ENCODE assay signal across 9 mouse cellular contexts in the genomic region with DNA sequence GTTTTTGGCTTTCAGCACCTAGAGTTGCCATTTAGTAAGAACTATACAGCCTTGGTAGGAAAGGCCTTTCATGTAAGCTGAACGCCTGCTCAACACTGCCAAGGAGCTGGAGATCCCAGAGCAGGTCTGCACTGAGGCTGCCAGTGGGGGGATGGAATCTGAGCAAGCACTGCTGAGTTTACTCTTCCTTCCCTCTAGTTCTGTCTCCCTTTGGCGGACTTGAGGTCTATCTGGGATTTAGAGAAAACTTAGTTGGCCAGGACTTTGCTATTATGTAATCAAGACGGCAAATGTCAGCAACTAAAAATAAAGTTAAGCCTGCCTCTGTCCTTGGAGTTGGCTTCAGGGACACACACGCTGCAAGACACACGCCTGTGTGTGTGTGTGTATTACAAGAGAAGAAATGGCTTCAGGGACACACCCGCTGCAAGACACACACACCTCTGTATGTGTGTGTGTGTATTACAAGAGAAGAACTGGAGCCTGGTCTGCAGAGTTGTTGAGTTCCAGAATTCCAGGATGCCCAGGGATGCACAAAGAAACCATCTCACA. TPM values are rescaled to one million over a fixed set of nuclear protein-coding genes. Genes with fewer than 3 reads are reported as not detected.
DNase-seq lines count a peak whose midpoint lies in the region; ATAC-seq and TF ChIP-seq lines count a peak whose summit lies in the region.
"Had no signal": no experiment of that assay in that cellular context is flagged by ENCODE, and none has a peak within 500 bp of the region (broad histone marks: within the 10 kb centered on the region; RNA-seq: fewer than 3 reads in every experiment).

No protein-coding gene starts in this region.

- WGBS in heart, embryonic 11.5 days (ENCODE audit: insufficient replicate concordance) = 70% methylated on average over 6 of the region's 6 CpGs
- WGBS in liver, postnatal 0 days (ENCODE audit: insufficient replicate concordance) = 69% methylated on average over 6 of the region's 6 CpGs

- no peak overlapping the region for H3K9ac ChIP-seq in heart, embryonic 11.5 days (ENCODE audit: low read depth, low read length)
- H3K9ac ChIP-seq in liver, postnatal 0 days (replicated peaks) = 0 out of 2 replicates have a peak overlapping the region, but pooled peaks have one; percentile 76

- H3K4me1 ChIP-seq in heart, embryonic 11.5 days (ENCODE audit: control insufficient read depth, insufficient read depth, low read length) = peaks cover 36% of the 10 kb centered on the region
- H3K4me1 ChIP-seq in liver, postnatal 0 days (ENCODE audit: insufficient read depth) = peaks cover 33% of the 10 kb centered on the region

- peak; percentile 45 to 60 for DNase-seq in gastrocnemius, adult 8-10 months (ENCODE audit: low spot score in 2 of 2)
- DNase-seq in gastrocnemius, postnatal 4 days (ENCODE audit: low spot score in 2 of 2) = no peak
- DNase-seq in adipocyte (ENCODE audit: low spot score) = peak; percentile 88
- DNase-seq in liver, postnatal 0 days = no peak
- DNase-seq in spleen, postnatal 10 days (ENCODE audit: low spot score in 2 of 2) = no peak
- DNase-seq in cerebellum, postnatal 10 days = no peak
- no peak for DNase-seq in layer of hippocampus, postnatal 10 days (ENCODE audit: low spot score in 2 of 2)
- DNase-seq: thymus, adult 2 months had no signal

- TF ChIP-seq CTCF in liver, postnatal 0 days (IDR thresholded peaks at IDR 0.05; ENCODE audit: low read depth) = no peak

- ATAC-seq in heart, embryonic 11.5 days (replicated peaks; ENCODE audit: insufficient number of reproducible peaks, low FRiP score, low TSS enrichment) = no peak
- ATAC-seq in liver, postnatal 0 days = no peak

- peak overlapping the region; percentile 16; the same call in 1 of the 2 replicates for H3K4me3 ChIP-seq in heart, embryonic 11.5 days (ENCODE audit: low read depth, low read length)
- peak overlapping the region; percentile 76 for H3K4me3 ChIP-seq in liver, postnatal 0 days (ENCODE audit: low read depth, low read length)

- peak overlapping the region; percentile 93 for H3K4me2 ChIP-seq in heart, embryonic 11.5 days
- peak overlapping the region; percentile 91 for H3K4me2 ChIP-seq in liver, postnatal 0 days (ENCODE audit: low read depth, low read length)

- H3K27ac ChIP-seq in heart, embryonic 11.5 days (ENCODE audit: low read depth, low read length) = no peak overlapping the region
- H3K27ac ChIP-seq in liver, postnatal 0 days (ENCODE audit: low read depth) = 0 out of 2 replicates have a peak overlapping the region, but pooled peaks have one; percentile 99

- no peak for TF ChIP-seq EP300 in liver, postnatal 0 days (IDR thresholded peaks at IDR 0.05; ENCODE audit: low read depth)

- peaks cover 30% of the 10 kb centered on the region for H3K36me3 ChIP-seq in heart, embryonic 11.5 days (ENCODE audit: control insufficient read depth, insufficient read depth, low read length)
- H3K36me3 ChIP-seq in liver, postnatal 0 days (replicated peaks; ENCODE audit: insufficient read depth, low read length) = peaks cover 53% of the 10 kb centered on the region

- H3K27me3 ChIP-seq in heart, embryonic 11.5 days (ENCODE audit: control insufficient read depth, insufficient read depth, low read length) = no peaks in the 10 kb centered on the region
- H3K27me3 ChIP-seq in liver, postnatal 0 days (ENCODE audit: insufficient read depth, low read length) = no peaks in the 10 kb centered on the region

- H3K9me3 ChIP-seq in heart, embryonic 11.5 days (replicated peaks; ENCODE audit: control insufficient read depth, low read length) = no peaks in the 10 kb centered on the region
- no peaks in the 10 kb centered on the region for H3K9me3 ChIP-seq in liver, postnatal 0 days (ENCODE audit: low read length)

RNA-seq across cellular contexts. Expression of gene Mbd6, which starts 4.2 kb away (rescaled TPM):
- total RNA-seq in gastrocnemius, adult 8-10 months (2022) = 10 to 100 TPM; 16.0 to 20.8 (median 17.4) TPM
- total RNA-seq in gastrocnemius, postnatal 4 days (2021) = 10 to 100 TPM; 34.2 to 41.9 TPM
- 13.6 and 15.1 TPM in 2 replicates for polyA plus RNA-seq in heart, embryonic 11.5 days (2014; fragmentation: Nextera tagmentation; extraction: Ambion mirVana)
- 5.3 and 5.7 TPM in 2 replicates for polyA plus RNA-seq in liver, postnatal 0 days (2015; fragmentation: Nextera tagmentation; extraction: Ambion mirVana)
- 10 to 100 TPM; 44.8 to 58.7 TPM for total RNA-seq in layer of hippocampus, postnatal 10 days (2021)

RNA-seq across cellular contexts. Expression of gene Mars, which starts 18.5 kb away (rescaled TPM):
- total RNA-seq in gastrocnemius, adult 8-10 months (2022) = 10 to 100 TPM; 59.2 to 76.6 (median 66.0) TPM
- total RNA-seq in gastrocnemius, postnatal 4 days (2021) = 10 to 100 TPM; 47.5 to 48.0 TPM
- polyA plus RNA-seq in heart, embryonic 11.5 days (2014; fragmentation: Nextera tagmentation; extraction: Ambion mirVana) = 104 and 105 TPM in 2 replicates
- 51.3 and 62.3 TPM in 2 replicates for polyA plus RNA-seq in liver, postnatal 0 days (2015; fragmentation: Nextera tagmentation; extraction: Ambion mirVana)
- 10 to 100 TPM; 53.9 to 57.7 TPM for total RNA-seq in layer of hippocampus, postnatal 10 days (2021)

RNA-seq across cellular contexts. Expression of gene Dctn2, which starts 26.9 kb away (rescaled TPM):
- total RNA-seq in gastrocnemius, adult 8-10 months (2022) = 100 to 1,000 TPM in 2 of 4 experiments, 10 to 100 TPM in 2; 89.1 to 101 (median 99.3) TPM
- 100 to 1,000 TPM; 145 to 146 TPM for total RNA-seq in gastrocnemius, postnatal 4 days (2021)
- polyA plus RNA-seq in heart, embryonic 11.5 days (2014; fragmentation: Nextera tagmentation; extraction: Ambion mirVana) = 135 and 136 TPM in 2 replicates
- 65.3 and 67.4 TPM in 2 replicates for polyA plus RNA-seq in liver, postnatal 0 days (2015; fragmentation: Nextera tagmentation; extraction: Ambion mirVana)
- 100 to 1,000 TPM; 312 to 315 TPM for total RNA-seq in layer of hippocampus, postnatal 10 days (2021)

RNA-seq across cellular contexts. Expression of gene Arhgap9, which starts 28.7 kb away (rescaled TPM):
- 1 to 10 TPM in 1 of 4 experiments, under 1 TPM in 3; 0.39 to 1.2 (median 0.57) TPM for total RNA-seq in gastrocnemius, adult 8-10 months (2022)
- total RNA-seq in gastrocnemius, postnatal 4 days (2021) = 1 to 10 TPM; 2.8 to 3.9 TPM
- polyA plus RNA-seq in heart, embryonic 11.5 days (2014; fragmentation: Nextera tagmentation; extraction: Ambion mirVana) = 1.7 TPM in 2 replicates
- 13.5 and 14.8 TPM in 2 replicates for polyA plus RNA-seq in liver, postnatal 0 days (2015; fragmentation: Nextera tagmentation; extraction: Ambion mirVana)
- total RNA-seq in layer of hippocampus, postnatal 10 days (2021) = 1 to 10 TPM; 1.1 to 1.2 TPM

RNA-seq across cellular contexts. Expression of gene Kif5a, which starts 29.9 kb away (rescaled TPM):
- under 1 TPM; 0.22 to 0.36 (median 0.29) TPM for total RNA-seq in gastrocnemius, adult 8-10 months (2022)
- 1 to 10 TPM; 1.2 to 1.4 TPM for total RNA-seq in gastrocnemius, postnatal 4 days (2021)
- 1.6 TPM in 2 replicates for polyA plus RNA-seq in heart, embryonic 11.5 days (2014; fragmentation: Nextera tagmentation; extraction: Ambion mirVana)
- polyA plus RNA-seq in liver, postnatal 0 days (2015; fragmentation: Nextera tagmentation; extraction: Ambion mirVana) = 0.06 TPM in 2 replicates
- 100 to 1,000 TPM; 360 to 377 TPM for total RNA-seq in layer of hippocampus, postnatal 10 days (2021)

Comparison
In these comparisons a context has a peak if more than half of its experiments do, and no peak if none do; other contexts are left out.
1. DNase-seq: peak in gastrocnemius, adult 8-10 months (2 of 2) and adipocyte (single experiment); none in gastrocnemius, postnatal 4 days (0 of 2), liver, postnatal 0 days (single experiment), spleen, postnatal 10 days (0 of 2), cerebellum, postnatal 10 days (0 of 2) and layer of hippocampus, postnatal 10 days (0 of 2).